Mouse (Mus musculus): ENCODE data around the gene Mfsd4b2. TPM values are rescaled to one million over a fixed set of nuclear protein-coding genes. Genes with fewer than 3 reads are reported as not detected.
"Not testable (repeated sequence)": the region's sequence is repeated elsewhere in the genome, so short reads cannot be mapped to it uniquely, and the experiment has no call there.

Gene Mfsd4b2
- polyA plus RNA-seq, 1 experiment from 2014 or later: not detected

DNA sequence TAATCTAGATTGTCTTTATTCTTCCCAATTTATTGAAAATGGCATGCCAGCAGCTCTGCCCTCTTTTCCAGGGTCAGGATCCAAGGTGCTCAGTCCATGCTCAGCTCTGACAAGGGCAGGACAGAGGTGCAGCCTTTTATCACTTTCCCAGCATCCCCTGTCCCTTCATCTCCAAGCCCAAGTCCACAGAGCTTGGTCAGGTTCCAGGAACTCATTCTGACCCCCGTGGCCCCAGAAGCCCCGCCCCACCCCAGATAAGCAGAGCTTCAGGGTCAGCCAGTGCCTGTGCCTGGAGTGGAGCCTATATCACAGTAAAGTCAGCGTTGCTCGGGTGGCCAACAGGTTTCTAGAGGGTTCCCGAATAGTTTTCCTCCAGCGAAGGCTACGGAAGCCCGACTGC lies 2.2 kb downstream of the Mfsd4b2 start:
- Histone ChIP-seq H3K4me1 (peaks cover 14% of the 10 kb centered on the region), H3K27me3 (ENCODE audit: insufficient read depth, poor library complexity, severe bottlenecking) (peaks cover 19% of the 10 kb centered on the region)
- DNase-seq (ENCODE audit: low spot score): peak; percentile 93
- WGBS: 44% methylated on average over 8 of the region's 8 CpGs
- H3K9me3 ChIP-seq, H3K4me3 ChIP-seq, H3K36me3 ChIP-seq, H3K27ac ChIP-seq: not testable (repeated sequence)

GRCm38 (mm10) chr10:39912616-39913015 lies 14.1 kb downstream of the Mfsd4b2 start:
- no peak overlapping the region for H3K27ac ChIP-seq

DNA sequence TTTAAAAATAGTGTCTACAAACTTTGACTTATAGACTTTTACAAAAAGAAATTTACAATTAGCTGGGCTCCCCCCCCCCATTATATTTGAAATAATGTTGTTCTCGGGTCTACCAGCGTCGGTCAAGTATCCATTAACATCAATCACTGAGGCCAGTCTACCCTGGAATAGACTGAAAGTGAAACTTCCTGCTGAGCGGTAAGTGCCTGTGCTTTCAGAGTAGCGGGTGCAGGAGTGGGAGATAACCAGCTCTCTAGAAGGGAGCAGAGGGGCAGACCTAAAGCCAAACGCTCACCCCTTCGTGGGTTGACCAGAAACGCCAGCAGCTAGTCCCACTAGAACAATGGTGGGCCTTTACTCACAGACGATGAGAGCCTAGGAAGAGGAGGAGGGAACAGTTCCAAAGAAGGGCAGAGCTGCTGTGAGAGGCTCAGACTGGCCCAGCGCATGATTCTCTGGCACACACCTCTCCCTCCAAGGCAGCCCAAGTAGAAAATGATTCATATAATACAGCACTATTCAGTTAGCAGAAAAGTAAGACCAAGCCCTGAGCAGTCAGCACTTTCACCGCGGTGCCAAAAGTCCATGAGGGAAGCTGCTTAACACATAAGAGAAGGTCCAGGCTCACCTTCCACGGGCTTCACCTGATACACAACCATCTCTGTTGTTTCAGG lies 17.8 kb downstream of the Mfsd4b2 start:
- Histone ChIP-seq H3K36me3 (no peaks in the 10 kb centered on the region), H3K4me1 (no peaks in the 10 kb centered on the region), H3K9me3 (no peaks in the 10 kb centered on the region), H3K27ac (no peak overlapping the region), H3K4me3 (no peak overlapping the region), H3K27me3 (ENCODE audit: insufficient read depth, poor library complexity, severe bottlenecking) (no peaks in the 10 kb centered on the region)
- DNase-seq (ENCODE audit: low spot score): no peak
- WGBS: 53% methylated on average over 13 of the region's 13 CpGs

More at GRCm38 (mm10) chr10:39912616-39913015, 14.1 kb downstream of the Mfsd4b2 start:
- Histone ChIP-seq H3K9me3 (no peaks in the 10 kb centered on the region), H3K4me1 (no peaks in the 10 kb centered on the region), H3K36me3 (no peaks in the 10 kb centered on the region), H3K4me3 (no peak overlapping the region), H3K27me3 (ENCODE audit: insufficient read depth, poor library complexity, severe bottlenecking) (no peaks in the 10 kb centered on the region)
- no peak for DNase-seq (ENCODE audit: low spot score)

DNA sequence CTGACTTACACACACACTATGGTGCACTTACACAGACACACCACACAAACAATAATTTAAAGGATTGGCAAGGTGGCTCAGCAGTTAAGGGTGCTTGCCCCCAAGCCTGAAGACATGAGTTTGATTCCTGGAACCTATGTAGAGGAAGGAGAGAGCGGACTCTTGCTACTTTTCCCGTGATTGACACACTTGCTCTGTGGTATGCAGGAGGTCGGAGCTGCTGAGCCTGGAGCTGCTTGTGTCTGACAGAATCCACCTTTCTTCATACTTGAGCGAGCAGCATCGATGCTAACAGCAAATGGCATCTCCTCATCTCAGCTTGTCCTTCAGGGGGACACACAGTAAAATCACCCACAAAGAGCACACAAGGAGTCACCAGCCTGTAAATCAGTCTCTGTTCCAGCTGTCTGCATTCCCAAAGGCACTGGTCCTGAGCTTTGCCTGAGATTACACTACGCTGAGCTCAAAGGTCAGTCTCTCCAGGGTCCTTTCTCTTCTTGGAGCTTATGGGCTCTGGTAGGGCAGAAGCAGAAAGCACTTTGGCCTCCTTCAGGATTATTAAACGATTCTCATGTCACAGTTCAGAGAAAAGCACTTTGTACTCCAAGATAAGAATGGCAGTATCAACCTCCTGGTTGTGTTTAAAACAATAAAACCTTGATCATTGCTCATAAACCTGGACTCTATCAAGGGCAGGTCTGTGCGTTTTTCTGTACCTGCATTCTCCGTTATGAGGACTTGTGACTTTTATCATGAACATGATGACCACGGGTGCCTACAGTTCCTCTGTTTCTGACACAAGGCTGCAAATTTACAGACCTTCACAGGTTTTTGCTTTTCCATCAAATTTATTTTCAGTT lies 19.7 kb downstream of the Mfsd4b2 start:
- H3K27me3 ChIP-seq (ENCODE audit: insufficient read depth, poor library complexity, severe bottlenecking): no peaks in the 10 kb centered on the region
- 74% methylated on average over 10 of the region's 10 CpGs for WGBS

DNA sequence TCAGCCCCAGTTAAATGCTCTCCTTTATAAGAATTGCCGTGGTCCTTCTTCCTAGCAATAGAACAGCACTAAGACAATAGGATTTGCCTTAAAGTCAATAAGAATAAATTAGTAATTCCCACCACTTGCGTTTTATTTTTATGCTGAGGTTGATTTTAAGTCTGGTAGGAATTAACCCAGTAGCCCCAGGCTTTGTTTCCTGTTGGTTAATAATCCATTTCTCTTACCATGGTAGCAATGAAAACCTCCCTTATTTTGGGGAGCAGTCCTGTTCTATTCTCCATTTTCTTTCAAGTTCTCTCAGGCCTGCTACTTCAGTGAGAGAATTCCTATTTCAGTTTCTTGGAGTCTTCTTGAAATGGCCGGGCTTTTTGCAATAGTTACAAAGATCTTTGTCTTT lies 22.5 kb downstream of the Mfsd4b2 start:
- Histone ChIP-seq H3K27me3 (ENCODE audit: insufficient read depth, poor library complexity, severe bottlenecking) (no peaks in the 10 kb centered on the region), H3K4me1 (peaks cover 4% of the 10 kb centered on the region; the same call in 1 of the 2 replicates), H3K4me3 (no peak overlapping the region), H3K36me3 (no peaks in the 10 kb centered on the region), H3K27ac (no peak overlapping the region), H3K9me3 (no peaks in the 10 kb centered on the region)
- WGBS: 74% methylated on average over 3 of the region's 3 CpGs
- no peak for DNase-seq (ENCODE audit: low spot score)

More for the DNA sequence above, 19.7 kb downstream of the Mfsd4b2 start:
- no peaks in the 10 kb centered on the region for H3K9me3 ChIP-seq
- H3K4me1 ChIP-seq: no peaks in the 10 kb centered on the region
- no peak overlapping the region for H3K4me3 ChIP-seq
- DNase-seq (ENCODE audit: low spot score): no peak
- no peaks in the 10 kb centered on the region for H3K36me3 ChIP-seq
- H3K27ac ChIP-seq: no peak overlapping the region

DNA sequence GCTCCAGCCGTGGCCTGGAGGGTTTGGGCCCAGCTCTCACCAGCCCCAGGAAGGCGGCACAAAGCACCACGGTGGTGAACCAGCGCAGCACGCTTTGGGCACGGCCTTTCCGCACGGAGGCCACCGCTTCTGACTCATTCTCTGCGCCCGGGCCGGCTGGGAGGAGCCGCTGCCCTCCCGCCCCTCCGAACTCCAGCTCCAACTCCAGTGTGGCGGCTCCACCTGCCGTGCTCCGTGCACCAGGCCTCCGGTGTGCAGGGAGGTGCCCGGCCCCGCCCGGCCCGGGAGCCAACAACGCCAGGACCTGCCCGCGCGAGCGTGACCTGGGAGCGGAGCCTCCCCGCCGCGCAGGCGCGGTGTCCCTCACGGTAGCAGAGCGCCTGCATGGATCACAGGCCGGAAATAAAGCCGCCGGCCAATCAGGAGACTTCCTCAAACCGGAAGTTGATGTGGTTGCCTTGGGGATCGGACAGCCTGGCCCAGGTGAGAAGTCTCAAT lies 27.8 kb downstream of the Mfsd4b2 start, which contains the start of gene Mfsd4b4:
Gene Mfsd4b4, minus strand, starts transcription at position 365 of the 498 bp plus-strand sequence.
- H3K4me3 ChIP-seq: peak within 1 kb of the TSS; percentile 88
- peak within 1 kb of the TSS; percentile 97 for H3K27ac ChIP-seq
- H3K9me3 ChIP-seq: no peaks in the 10 kb centered on the region
- no peaks in the 10 kb centered on the region for H3K36me3 ChIP-seq
- DNase-seq (ENCODE audit: low spot score): peak; percentile 97
- H3K27me3 ChIP-seq (ENCODE audit: insufficient read depth, poor library complexity, severe bottlenecking): no peaks in the 10 kb centered on the region
- H3K4me1 ChIP-seq: peaks cover 27% of the 10 kb centered on the region
- 2% methylated on average over 41 of the region's 41 CpGs for WGBS

DNA sequence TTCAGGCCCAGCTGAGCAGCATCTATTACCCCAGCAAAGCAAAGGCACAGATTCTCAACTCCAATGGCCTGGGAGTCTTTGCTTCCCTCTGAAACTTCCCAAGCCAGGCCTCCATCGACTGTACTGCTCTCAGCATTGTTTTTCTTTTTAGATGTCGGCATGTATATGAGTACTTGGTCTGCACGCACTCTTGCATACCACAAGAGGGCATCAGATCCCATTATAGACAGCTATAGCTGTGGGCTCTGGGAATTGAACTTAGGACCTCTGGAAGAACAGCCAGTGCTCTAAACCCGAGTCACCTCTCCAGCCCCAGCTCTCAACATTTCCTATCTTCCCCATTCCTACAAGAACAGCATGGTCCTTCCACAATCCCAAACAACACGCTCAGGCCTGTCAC lies 30.2 kb downstream of the Mfsd4b2 start:
- no peak for DNase-seq (ENCODE audit: low spot score)
- no peaks in the 10 kb centered on the region for H3K9me3 ChIP-seq
- H3K27me3 ChIP-seq (ENCODE audit: insufficient read depth, poor library complexity, severe bottlenecking): no peaks in the 10 kb centered on the region
- peaks cover 6% of the 10 kb centered on the region; the same call in 1 of the 2 replicates for H3K36me3 ChIP-seq
- peaks cover 32% of the 10 kb centered on the region for H3K4me1 ChIP-seq
- H3K27ac ChIP-seq: no peak overlapping the region
- WGBS: 81% methylated on average over 5 of the region's 5 CpGs
- no peak overlapping the region for H3K4me3 ChIP-seq

DNA sequence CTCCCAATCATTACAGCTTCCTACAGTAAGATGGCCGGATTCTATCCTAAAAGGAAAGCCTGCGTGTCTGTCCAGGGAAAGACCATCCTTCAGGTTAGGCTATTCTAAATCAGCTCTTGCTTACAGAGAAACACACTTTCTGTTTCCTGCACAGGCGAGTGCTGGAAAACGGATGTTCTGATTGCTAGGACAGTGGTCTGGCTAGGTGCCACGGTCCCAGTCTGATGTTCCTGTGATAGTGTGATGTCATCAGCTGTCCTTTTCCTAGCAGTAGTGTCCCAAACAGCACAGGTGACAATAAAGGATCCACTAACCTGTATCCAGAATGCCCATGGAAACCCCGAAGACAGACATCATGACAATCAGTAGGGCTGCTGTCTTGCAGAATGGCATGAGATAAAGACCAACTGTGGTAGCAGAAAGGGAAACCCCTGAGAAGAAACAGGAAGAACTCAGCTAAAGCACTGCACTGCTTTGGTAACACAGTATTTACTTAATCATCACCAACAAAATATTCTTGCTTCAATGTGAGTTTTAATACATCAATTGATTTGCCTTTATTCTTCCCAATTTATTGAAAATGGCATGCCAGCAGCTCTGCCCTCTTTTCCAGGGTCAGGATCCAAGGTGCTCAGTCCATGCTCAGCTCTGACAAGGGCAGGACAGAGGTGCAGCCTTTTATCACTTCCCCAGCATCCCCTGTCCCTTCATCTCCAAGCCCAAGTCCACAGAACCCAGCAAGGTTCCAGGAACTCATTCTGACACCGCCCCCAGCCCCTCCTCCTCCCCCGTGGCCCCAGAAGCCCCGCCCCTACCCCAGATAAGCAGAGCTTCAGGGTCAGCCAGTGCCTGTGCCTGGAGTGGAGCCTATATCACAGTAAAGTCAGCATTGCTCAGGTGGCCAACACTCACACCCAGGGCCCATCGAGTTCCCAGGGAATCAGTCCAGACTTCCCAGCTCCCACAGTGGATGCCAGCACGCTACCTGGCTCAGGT lies 32.7 kb downstream of the Mfsd4b2 start:
- no peaks in the 10 kb centered on the region for H3K9me3 ChIP-seq
- DNase-seq (ENCODE audit: low spot score): peak; percentile 91
- peaks cover 28% of the 10 kb centered on the region for H3K4me1 ChIP-seq
- no peak overlapping the region for H3K4me3 ChIP-seq
- H3K36me3 ChIP-seq: peaks cover 9% of the 10 kb centered on the region; the same call in 1 of the 2 replicates
- no peaks in the 10 kb centered on the region for H3K27me3 ChIP-seq (ENCODE audit: insufficient read depth, poor library complexity, severe bottlenecking)
- WGBS: 59% methylated on average over 11 of the region's 11 CpGs
- H3K27ac ChIP-seq: peak overlapping the region; percentile 69

GRCm38 (mm10) chr10:39888621-39889020 lies 38.1 kb downstream of the Mfsd4b2 start:
- no peak for DNase-seq (ENCODE audit: low spot score)
- Histone ChIP-seq H3K27me3 (ENCODE audit: insufficient read depth, poor library complexity, severe bottlenecking) (no peaks in the 10 kb centered on the region), H3K36me3 (peaks cover 9% of the 10 kb centered on the region; the same call in 1 of the 2 replicates), H3K9me3 (no peaks in the 10 kb centered on the region), H3K27ac (no peak overlapping the region), H3K4me3 (no peak overlapping the region), H3K4me1 (0 out of 2 replicates have a peak, but pooled peaks cover 2% of the 10 kb centered on the region)
- WGBS: 45% methylated on average over 3 of the region's 3 CpGs

Other genes with a start within 250 kb of the Mfsd4b2 start
- 10.8 and 13.1 TPM in 2 replicates for gene Rev3l, start 194.8 kb downstream of the Mfsd4b2 start, polyA plus RNA-seq (2016; fragmentation: Nextera tagmentation; extraction: Ambion mirVana)
- 4.6 and 4.9 TPM in 2 replicates for gene Mfsd4b4, start 27.7 kb downstream of the Mfsd4b2 start, polyA plus RNA-seq (2016; fragmentation: Nextera tagmentation; extraction: Ambion mirVana)
- gene Mfsd4b3, start 33.2 kb upstream of the Mfsd4b2 start, polyA plus RNA-seq (2016; fragmentation: Nextera tagmentation; extraction: Ambion mirVana): 0.58 and 0.94 TPM in 2 replicates
- gene Mfsd4b5, start 59.7 kb upstream of the Mfsd4b2 start, polyA plus RNA-seq (2016; fragmentation: Nextera tagmentation; extraction: Ambion mirVana): 0.07 and 0.11 TPM in 2 replicates
- 0.18 and 0.22 TPM in 2 replicates for gene Mfsd4b1, start 98.3 kb upstream of the Mfsd4b2 start, polyA plus RNA-seq (2016; fragmentation: Nextera tagmentation; extraction: Ambion mirVana)
- gene Slc16a10, start 215.3 kb upstream of the Mfsd4b2 start, polyA plus RNA-seq (2016; fragmentation: Nextera tagmentation; extraction: Ambion mirVana): 15.2 and 20.7 TPM in 2 replicates

Data from heart, embryonic 10.5 days (tissue).